Mouse (Mus musculus) kidney, postnatal 25 days (tissue): Measurements from ENCODE around the gene Rnf180.
"Not testable (repeated sequence)": the region's sequence is repeated elsewhere in the genome, so short reads cannot be mapped to it uniquely, and the experiment has no call there.

Experiments used
- DNase-seq, 2 experiments: peaks; one replicate each; pipeline ENCODE4 v3.0.0; 2021; ENCODE audit warnings: mixed read lengths in 2 of 2

Gene Rnf180

GRCm38 (mm10) chr13:105294715-105295114 lies at the start of gene Rnf180:
TSS of gene Rnf180 (minus strand) at chr13:105294815.
- no peak for DNase-seq

- no peak for DNase-seq
Observed at GRCm38 (mm10) chr13:105331199-105331968, 36.8 kb upstream of the Rnf180 start.

DNA sequence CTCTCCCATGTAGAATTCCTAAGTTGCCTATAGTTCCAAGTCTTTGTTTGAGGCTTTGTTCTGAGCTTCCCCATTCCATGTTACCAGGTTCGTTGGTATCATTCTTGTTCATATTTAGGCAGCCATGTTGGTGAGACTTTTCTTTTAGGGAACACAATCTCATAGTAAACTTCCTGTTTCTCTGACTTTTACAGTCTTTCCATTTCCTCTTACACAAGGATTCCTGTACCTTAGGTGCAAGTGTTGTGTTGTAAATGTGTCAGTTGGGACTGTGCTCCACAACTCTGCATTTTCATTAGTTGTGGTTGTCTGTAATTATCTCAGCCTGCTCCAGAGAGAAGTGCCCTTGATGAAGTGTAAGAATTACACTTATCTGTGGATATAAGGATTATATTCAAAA lies 32.3 kb upstream of the Rnf180 start:
- no peak for DNase-seq

- DNase-seq = no peak
Observed at GRCm38 (mm10) chr13:105316926-105317325, 22.3 kb upstream of the Rnf180 start.

- DNase-seq = no peak
Observed at GRCm38 (mm10) chr13:105316009-105316408, 21.4 kb upstream of the Rnf180 start.

DNA sequence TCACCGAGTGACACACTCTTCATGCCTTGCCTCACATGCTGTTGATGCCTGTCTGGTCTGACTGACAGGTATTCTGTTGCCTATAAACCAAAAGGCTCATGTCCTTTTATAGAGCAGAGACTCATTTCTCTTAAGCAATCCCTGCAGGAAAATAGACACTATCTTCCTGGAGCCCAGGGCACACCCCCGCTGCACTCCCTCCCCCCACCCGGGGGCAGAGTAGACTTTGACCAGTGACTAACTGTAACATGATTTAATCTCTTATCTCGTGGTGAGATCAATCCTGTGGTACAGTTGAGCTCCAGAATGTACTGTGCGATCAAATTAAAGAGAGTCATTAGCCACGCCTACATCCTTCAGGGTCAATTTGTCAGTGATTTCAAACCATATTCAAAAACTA lies 18.1 kb upstream of the Rnf180 start:
- no peak for DNase-seq

GRCm38 (mm10) chr13:105310562-105310961 lies 15.9 kb upstream of the Rnf180 start:
- not testable (repeated sequence) for DNase-seq

DNA sequence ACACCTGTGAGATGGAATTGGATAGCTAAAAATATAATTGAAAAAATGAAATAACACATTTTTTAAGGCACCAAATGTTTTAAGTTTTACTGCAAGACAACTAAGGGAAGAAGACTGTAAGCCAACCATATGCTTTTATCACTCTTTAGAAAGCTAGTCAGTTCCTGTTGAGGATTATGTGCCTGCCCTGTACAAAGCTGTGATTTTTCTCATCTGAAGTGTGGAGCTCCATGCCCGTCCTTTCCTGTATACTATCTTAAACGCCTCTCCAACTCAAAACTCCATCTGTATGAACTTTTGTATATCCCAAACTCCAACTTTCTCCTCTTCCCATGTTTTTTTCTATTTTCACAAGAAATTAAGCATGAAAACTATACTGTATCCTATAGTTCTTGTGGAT lies 10.9 kb upstream of the Rnf180 start:
- no peak for DNase-seq

- DNase-seq = no peak
Observed at GRCm38 (mm10) chr13:105304054-105304453, 9.4 kb upstream of the Rnf180 start.

GRCm38 (mm10) chr13:105300009-105300346 lies 5.4 kb upstream of the Rnf180 start:
- DNase-seq = no peak

- no peak for DNase-seq
Observed at GRCm38 (mm10) chr13:105299162-105300008, 4.8 kb upstream of the Rnf180 start.

GRCm38 (mm10) chr13:105293781-105294667 lies 591 bp downstream of the Rnf180 start:
- DNase-seq = peak; percentile 43 to 65

DNA sequence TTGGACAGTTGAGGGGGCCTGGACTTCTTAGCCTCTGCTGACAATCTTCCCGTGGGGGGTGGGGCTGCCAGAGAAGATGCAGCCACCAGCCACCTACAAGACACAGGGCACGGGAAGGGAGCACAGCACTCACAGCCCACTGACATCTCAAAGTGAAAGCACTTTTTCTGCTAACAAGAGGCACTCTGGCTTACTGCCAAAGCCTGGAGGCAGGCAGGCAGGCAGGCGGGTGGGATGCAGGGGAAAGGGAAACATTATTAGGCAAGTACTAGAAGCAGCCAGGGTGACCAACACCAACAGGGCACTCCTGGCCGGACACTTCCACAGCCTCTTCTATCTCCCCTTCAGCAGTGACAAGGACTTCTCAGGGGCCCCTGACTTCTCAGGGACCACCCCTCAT lies 2.8 kb downstream of the Rnf180 start:
- DNase-seq = peak; percentile 46 to 53

GRCm38 (mm10) chr13:105290594-105290993 lies 4.0 kb downstream of the Rnf180 start:
- DNase-seq = no peak

GRCm38 (mm10) chr13:105290021-105290420 lies 4.6 kb downstream of the Rnf180 start:
- DNase-seq = no peak

DNA sequence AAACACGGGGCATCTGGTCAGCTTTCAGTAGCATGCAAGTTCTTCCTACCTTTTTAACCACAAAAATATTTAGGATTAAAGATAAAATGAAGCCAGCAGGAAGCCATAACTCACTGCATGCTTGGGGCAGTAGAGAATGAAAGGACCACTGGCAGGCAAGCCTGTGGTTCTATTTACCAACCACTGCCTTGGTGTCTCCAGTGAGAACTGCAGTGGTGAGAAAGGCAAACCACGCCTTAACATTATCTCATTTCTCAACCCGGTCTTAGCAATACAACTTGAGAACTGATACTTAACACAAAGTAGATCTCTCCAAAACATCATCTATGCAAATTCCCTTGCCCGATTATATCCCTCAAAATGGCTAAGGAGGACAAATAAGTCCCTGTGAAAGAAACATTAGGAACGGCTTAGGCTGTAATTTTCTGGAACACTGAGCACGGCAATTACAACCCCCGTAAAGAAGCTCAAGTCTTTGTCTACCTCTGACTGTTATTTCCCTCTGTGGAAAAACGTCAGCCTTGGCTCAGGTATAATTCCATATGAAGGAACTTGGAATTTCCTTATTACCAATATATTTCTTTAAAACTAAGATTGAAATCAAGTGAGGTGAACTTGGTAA lies 15.1 kb downstream of the Rnf180 start:
- no peak for DNase-seq

- DNase-seq = no peak
Observed at GRCm38 (mm10) chr13:105270394-105271094, 24.1 kb downstream of the Rnf180 start.

DNA sequence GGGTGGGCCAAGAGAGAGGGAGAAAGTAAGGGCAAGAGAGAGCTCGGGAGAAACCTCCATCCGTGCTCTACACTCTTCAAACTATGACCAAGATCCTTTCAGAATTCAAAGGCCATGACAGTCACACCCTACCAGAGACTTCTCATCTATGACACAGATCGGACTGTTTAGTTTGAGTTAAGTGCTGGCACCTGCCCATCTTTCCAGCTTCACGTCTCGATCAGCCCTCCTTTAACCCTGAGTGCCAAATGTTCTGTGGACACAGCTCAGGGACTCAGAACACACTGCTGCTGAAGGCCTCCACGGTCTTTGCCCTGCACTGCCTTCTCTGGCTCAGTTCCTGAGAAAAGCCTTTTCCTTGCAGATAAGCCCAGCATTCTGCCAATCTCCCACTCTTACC lies 27.2 kb downstream of the Rnf180 start:
- DNase-seq = peak; percentile 5 to 40

DNA sequence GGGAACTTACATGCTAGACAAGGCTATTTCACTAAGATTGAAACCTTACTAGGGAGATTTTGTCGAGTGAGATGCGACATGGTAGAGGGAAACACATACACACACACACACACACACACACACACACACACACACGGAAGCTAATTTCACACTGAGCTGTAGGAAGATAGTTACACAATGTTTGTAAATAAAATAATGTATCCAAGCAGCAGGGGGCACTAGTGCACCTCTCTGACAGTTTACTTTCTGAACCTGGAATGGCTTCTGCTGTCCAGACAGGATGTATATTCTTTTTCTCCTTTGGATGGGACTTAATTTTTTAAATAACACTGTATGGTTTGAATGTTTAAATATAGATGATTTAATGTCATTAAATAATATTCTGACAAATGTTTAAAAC lies 27.9 kb downstream of the Rnf180 start:
- DNase-seq = peak in 1 of 2 experiments; percentile 64

DNA sequence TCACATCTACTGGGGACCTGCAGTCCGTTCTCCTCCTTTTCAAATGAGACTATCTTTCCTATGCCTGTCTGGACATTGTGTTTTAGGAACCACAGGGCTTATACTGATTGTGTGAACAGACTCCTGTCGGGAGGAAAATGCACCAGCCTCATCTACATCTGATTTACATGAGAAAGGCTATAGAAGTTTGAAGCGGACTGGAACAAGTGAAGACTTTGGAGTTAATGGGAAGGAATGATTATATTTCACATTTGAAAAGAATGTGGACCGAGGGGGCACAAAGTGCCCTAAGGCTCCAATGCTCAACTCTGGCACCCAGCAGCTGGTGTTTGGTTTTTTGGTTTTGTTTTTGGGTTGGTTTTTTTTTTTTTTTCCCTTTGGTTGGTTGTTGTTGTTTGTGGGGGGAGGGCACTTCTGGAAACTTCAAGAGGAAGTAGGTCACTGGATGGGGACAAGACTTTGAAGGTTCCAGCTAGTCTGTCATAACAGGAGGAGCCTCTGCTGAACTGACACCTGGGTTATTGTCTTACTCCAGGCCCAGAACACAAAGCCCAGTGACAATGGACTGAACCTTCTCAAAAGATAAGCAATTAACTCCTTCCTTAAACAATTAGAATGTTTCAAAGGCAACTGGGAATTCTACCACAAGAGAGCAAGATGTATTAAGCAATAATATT lies 37.7 kb downstream of the Rnf180 start:
- no peak for DNase-seq

DNA sequence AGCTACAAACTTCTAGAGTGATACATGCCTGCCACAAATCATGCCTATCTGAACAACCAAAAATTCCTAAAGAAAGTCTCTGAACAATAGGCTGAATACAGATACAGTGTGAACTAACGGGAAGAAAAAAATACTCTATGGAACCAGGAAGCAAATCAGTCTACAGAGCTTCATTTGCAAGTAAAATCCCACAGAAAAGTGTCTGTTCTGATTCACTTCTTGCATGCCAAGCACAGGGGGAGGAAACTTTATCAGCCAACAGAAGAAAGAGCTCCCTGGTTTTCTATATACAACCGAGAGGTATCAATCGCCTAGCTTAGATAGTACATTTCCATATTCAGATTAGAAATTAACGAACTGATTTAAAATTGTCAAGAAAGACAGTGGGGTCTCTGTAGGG lies 43.8 kb downstream of the Rnf180 start:
- DNase-seq = no peak
